Mouse (Mus musculus) T-cell, adult 2 months (primary cell): ENCODE results near the gene Tcp11x2.

ENCODE experiments used
- DNase-seq: peaks from one replicate; pipeline ENCODE4 v3.0.0; 2022; ENCODE audit warnings: low spot score

Gene Tcp11x2

DNA sequence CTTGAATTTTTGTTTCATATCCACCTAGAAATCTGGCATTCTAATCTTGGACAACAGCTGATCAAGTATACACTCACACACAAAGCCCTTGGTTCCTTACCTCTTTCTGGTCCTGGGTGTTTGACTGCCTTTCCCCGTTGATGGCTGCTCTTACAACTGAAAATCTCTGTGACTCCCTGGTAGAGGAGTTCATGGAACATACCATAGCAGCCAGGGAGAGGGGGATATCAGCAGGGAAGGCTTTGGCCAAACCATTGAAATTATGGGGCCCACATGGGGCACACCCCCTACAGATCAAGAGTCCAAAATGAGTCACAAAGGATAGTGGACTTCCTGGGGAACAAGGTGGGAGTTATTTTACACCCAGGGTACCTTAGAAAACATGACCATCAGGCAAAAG lies at the start of gene Tcp11x2:
Tcp11x2 (minus strand) TSS at position 158 of the 400 bp plus-strand sequence.
- no peak for DNase-seq

- DNase-seq, result no peak
Observed at GRCm38 (mm10) chrX:135743056-135743355, 49.4 kb upstream of the Tcp11x2 start.

DNA sequence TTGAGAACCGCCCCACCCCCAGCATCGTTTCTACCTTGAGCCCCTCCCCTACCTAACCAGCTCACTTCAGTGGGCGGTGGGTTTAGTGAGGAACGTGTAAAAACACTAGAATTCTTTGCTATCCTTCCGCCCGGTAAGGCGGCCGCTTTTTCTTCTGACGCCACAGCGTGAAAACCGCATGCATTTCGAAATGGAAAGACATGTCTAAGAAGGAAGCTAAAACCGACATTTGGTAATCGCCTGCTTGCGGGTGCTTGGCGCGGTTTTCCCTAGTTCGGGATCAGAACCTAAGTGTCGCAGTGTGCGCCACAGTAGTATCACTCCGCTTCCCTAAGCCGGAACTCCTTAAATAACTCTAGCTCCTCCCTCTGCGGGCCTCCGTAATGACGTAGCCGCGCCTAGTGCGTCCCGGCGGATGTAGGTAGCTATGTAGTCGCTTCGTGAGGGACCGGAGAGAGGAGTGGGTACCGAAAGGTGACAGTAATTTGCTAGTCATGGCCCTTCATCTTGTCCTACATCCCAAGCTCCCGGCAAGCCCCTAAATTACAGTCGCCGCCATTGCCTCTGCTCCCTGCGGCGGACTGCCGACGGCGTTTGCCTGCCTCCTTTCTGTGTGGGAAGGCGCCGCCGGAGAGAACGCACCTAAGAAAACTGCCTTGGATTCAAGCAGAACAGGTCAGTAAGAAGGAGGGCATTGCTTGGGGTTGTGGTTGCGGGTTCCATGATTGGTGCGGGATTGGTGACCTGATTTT lies 48.9 kb upstream of the Tcp11x2 start, which contains the start of the genes Armcx5 and Gprasp1:
Armcx5 (plus strand) TSS at position 430 of the 752 bp plus-strand sequence.
Gprasp1 (plus strand) TSS at position 430 of the 752 bp plus-strand sequence.
- DNase-seq, result peak; percentile 87

- no peak for DNase-seq
Observed at GRCm38 (mm10) chrX:135738730-135739520, 45.3 kb upstream of the Tcp11x2 start.

- DNase-seq, result no peak
Observed at GRCm38 (mm10) chrX:135725161-135725560, 31.6 kb upstream of the Tcp11x2 start, which contains the start of gene Tmsb15a. TSS of gene Tmsb15a (minus strand) at chrX:135725261.

GRCm38 (mm10) chrX:135712845-135713244 lies 19.3 kb upstream of the Tcp11x2 start:
- DNase-seq, result no peak

GRCm38 (mm10) chrX:135704349-135704748 lies 10.8 kb upstream of the Tcp11x2 start:
- DNase-seq, result no peak

DNA sequence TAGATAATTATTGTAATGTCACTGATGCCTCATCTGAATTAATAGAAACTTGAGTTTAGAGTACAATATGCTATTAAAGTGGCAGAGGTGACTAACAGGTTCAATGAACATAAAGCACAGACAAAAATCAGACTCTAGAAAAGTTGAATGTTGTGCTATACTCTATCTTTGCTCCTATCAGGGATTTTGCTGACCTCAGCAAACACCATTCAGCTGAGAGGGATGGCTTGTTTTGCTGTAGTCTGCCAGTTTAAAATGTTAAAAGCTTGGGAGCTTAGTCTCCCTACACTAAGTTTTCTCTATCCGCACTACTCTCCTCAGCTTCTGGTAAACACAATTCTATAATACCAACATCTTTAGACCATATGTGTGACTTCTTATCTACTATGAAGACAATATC lies 9.5 kb upstream of the Tcp11x2 start:
- DNase-seq, result no peak

- DNase-seq, result no peak
Observed at GRCm38 (mm10) chrX:135687802-135688201, 5.8 kb downstream of the Tcp11x2 start.

DNA sequence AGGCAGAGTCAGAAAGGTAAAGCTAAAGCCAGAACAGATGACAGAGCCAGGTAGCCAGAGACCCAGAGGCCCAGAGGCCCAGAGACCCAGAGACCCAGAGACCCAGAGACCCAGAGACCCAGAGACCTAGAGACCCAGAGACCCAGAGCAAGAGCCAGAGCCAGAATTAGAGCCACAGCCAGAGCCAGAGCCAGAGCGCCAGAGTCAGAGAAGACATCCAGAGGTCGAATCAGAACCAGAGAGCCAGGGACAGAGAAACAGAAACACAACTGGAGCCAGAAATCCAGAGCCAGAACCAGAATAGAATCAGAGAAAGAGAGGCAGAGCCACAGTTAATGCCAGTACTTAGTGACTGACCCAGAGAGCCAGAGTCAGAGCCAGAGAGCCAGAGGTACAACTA lies 11.7 kb downstream of the Tcp11x2 start:
- no peak for DNase-seq

- peak; percentile 1 for DNase-seq
Observed at GRCm38 (mm10) chrX:135652173-135652772, 41.3 kb downstream of the Tcp11x2 start.

- DNase-seq, result no peak
Observed at GRCm38 (mm10) chrX:135627605-135628004, 66.0 kb downstream of the Tcp11x2 start, which contains the start of gene Prame. TSS of gene Prame (minus strand) at chrX:135627705.
